Mouse (Mus musculus) stomach, postnatal 0 days (tissue): Measurements from ENCODE around the gene N6amt1.

Experiments used
- CTCF ChIP-seq: IDR thresholded peaks from 2 replicates; pipeline ENCODE4 v1.5.1; 2016; ENCODE audit warnings: antibody characterized with exemption, low read depth, mild to moderate bottlenecking, moderate library complexity
- EP300 ChIP-seq: optimal IDR thresholded peaks from 2 replicates; pipeline ENCODE3; 2016; ENCODE audit warnings: antibody characterized with exemption

DNA sequence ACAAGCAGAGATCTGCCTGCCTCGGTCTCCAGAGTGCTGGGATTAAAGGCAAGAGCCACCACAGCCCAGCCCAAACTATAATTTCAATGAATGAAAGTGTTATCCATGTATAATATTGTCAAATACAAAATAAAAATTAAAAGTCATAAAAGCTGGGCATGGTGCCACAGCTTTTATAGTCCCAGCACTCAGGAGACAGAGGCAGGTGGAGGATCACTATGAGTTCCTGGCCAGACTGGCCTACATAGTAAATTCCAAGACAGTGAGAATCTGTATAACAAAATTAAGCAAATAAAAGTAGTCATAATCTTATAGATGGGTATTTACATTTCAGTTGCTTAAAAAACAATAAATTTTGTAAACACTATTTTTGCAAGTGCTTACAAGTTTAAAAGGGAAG lies 380 bp upstream of the N6amt1 start:
- TF ChIP-seq CTCF (no peak), EP300 (no peak)
